Mouse (Mus musculus): ENCODE data around the gene Polr1a. TPM values are rescaled to one million over a fixed set of nuclear protein-coding genes. Genes with fewer than 3 reads are reported as not detected.

Polr1a gene
- polyA plus RNA-seq, 1 experiment from 2014 or later = 30.1 TPM

GRCm38 (mm10) chr6:71981450-71981849, 72.6 kb downstream of the Polr1a start:
- peaks cover 11% of the 10 kb centered on the region; the same call in 1 of the 2 replicates for H3K4me1 ChIP-seq
- no peaks in the 10 kb centered on the region for H3K27me3 ChIP-seq
- no peak overlapping the region for H3K4me2 ChIP-seq (replicated peaks)
- peaks cover 44% of the 10 kb centered on the region for H3K36me3 ChIP-seq
- H3K27ac ChIP-seq (replicated peaks) = no peak overlapping the region
- 84% methylated on average over 4 of the region's 4 CpGs for WGBS
- no peak overlapping the region for H3K9ac ChIP-seq
- H3K9me3 ChIP-seq (replicated peaks) = no peaks in the 10 kb centered on the region
- no peak overlapping the region for H3K4me3 ChIP-seq (replicated peaks)
- no peak for ATAC-seq (ENCODE audit: insufficient number of reproducible peaks, low FRiP score, low TSS enrichment, low read depth)

DNA sequence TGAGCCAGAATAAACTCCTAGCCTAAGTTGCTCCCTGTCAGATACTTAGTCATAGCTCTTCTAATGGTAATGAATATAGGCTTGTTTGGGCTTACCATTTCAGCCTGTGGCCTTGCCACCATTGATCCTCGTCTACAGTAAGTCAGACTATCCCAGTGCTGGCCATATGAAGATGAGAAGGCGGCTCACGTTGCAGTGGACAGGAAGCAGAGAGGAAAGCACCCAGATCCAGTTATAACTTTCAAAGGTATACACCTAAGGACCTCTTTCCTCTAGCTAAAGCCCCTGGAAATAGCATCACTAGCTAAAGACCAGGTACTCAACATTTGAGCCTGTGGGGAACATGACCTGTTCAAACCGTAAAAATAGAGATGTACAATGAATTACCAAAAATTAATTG, 77.1 kb downstream of the Polr1a start:
- H3K27ac ChIP-seq (replicated peaks) = no peak overlapping the region
- 85% methylated on average over 4 of the region's 4 CpGs for WGBS
- H3K9ac ChIP-seq = no peak overlapping the region
- H3K4me1 ChIP-seq = peaks cover 29% of the 10 kb centered on the region
- no peak overlapping the region for H3K4me3 ChIP-seq (replicated peaks)
- no peaks in the 10 kb centered on the region for H3K9me3 ChIP-seq (replicated peaks)
- no peak overlapping the region for H3K4me2 ChIP-seq (replicated peaks)
- H3K27me3 ChIP-seq = no peaks in the 10 kb centered on the region
- ATAC-seq (ENCODE audit: insufficient number of reproducible peaks, low FRiP score, low TSS enrichment, low read depth) = no peak
- 0 out of 2 replicates have a peak, but pooled peaks cover 5% of the 10 kb centered on the region for H3K36me3 ChIP-seq

- Histone ChIP-seq H3K4me3 (replicated peaks) (no peak overlapping the region), H3K4me2 (replicated peaks) (no peak overlapping the region), H3K9ac (no peak overlapping the region), H3K27me3 (no peaks in the 10 kb centered on the region), H3K36me3 (no peaks in the 10 kb centered on the region), H3K9me3 (replicated peaks) (no peaks in the 10 kb centered on the region), H3K27ac (replicated peaks) (no peak overlapping the region), H3K4me1 (peaks cover 42% of the 10 kb centered on the region)
- WGBS = 51% methylated on average over 7 of the region's 7 CpGs
- no peak for ATAC-seq (ENCODE audit: insufficient number of reproducible peaks, low FRiP score, low TSS enrichment, low read depth)
These were observed 78.8 kb downstream of the Polr1a start for GRCm38 (mm10) chr6:71987546-71988248.

- H3K4me2 ChIP-seq (replicated peaks) = peak overlapping the region; percentile 27
- peak; percentile 78 for ATAC-seq (ENCODE audit: insufficient number of reproducible peaks, low FRiP score, low TSS enrichment, low read depth)
- no peak overlapping the region for H3K4me3 ChIP-seq (replicated peaks)
- 10% methylated on average over 8 of the region's 8 CpGs for WGBS
- H3K27ac ChIP-seq (replicated peaks) = peak overlapping the region; percentile 89
- peaks cover 42% of the 10 kb centered on the region for H3K4me1 ChIP-seq
- H3K36me3 ChIP-seq = no peaks in the 10 kb centered on the region
- H3K27me3 ChIP-seq = no peaks in the 10 kb centered on the region
- no peaks in the 10 kb centered on the region for H3K9me3 ChIP-seq (replicated peaks)
- no peak overlapping the region for H3K9ac ChIP-seq
These were observed 80.9 kb downstream of the Polr1a start for GRCm38 (mm10) chr6:71989647-71990351.

DNA sequence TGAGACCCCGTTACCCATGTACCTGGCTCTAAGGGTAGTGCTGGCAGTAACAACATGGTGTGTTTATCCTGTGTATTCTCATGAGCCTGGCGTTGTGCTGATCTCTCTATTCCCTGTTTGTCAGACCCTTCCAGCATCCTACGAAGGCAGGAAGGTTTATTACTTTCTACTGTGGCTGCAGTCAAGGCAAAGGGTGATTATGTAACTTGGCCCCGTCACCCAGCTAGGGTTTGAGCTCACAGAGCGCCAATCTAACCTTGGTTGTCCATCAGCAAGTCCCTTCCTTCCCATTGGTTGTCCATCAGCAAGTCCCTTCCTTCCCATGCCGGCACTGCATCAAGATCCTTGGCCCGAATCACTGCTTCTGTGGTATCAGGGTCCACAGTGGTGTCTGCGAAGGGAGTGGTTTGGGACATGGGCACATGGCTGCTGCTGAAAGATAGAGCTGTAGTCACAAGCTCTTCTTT, 81.6 kb downstream of the Polr1a start:
- Histone ChIP-seq H3K9ac (no peak overlapping the region), H3K4me3 (replicated peaks) (no peak overlapping the region), H3K4me1 (peaks cover 42% of the 10 kb centered on the region), H3K36me3 (no peaks in the 10 kb centered on the region), H3K4me2 (replicated peaks) (peak overlapping the region; percentile 27; the same call in 1 of the 2 replicates), H3K27ac (replicated peaks) (peak overlapping the region; percentile 89), H3K9me3 (replicated peaks) (no peaks in the 10 kb centered on the region), H3K27me3 (no peaks in the 10 kb centered on the region)
- 49% methylated on average over 8 of the region's 8 CpGs for WGBS
- no peak for ATAC-seq (ENCODE audit: insufficient number of reproducible peaks, low FRiP score, low TSS enrichment, low read depth)

GRCm38 (mm10) chr6:71991190-71991932, 82.5 kb downstream of the Polr1a start:
- Histone ChIP-seq H3K36me3 (no peaks in the 10 kb centered on the region), H3K27me3 (no peaks in the 10 kb centered on the region), H3K27ac (replicated peaks) (0 out of 2 replicates have a peak overlapping the region, but pooled peaks have one; percentile 89), H3K4me3 (replicated peaks) (no peak overlapping the region), H3K9ac (no peak overlapping the region), H3K4me2 (replicated peaks) (no peak overlapping the region), H3K9me3 (replicated peaks) (0 out of 2 replicates have a peak, but pooled peaks cover under 1% of the 10 kb centered on the region), H3K4me1 (peaks cover 42% of the 10 kb centered on the region)
- ATAC-seq (ENCODE audit: insufficient number of reproducible peaks, low FRiP score, low TSS enrichment, low read depth) = no peak
- 61% methylated on average over 8 of the region's 8 CpGs for WGBS

DNA sequence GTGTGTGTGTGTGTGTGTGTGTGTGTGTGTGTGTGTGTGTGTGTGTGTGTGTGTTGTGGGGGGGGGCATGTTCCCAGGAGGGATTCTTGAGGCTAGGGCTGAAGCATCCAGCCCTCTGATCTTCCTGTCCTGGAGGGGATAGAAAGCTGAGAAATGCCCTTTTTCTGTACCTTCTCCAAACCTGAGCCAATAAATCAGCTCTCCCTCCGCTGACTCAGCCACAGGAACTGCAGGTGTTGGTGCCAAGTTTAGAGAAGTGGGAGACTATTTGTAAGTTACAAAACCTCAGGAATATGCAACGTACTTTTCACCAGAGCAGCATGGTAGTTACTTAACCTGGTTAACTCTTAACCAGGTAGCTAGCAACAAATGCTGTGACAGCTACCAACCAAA, 83.1 kb downstream of the Polr1a start:
- peaks cover 42% of the 10 kb centered on the region for H3K4me1 ChIP-seq
- WGBS = 54% methylated on average over 2 of the region's 2 CpGs
- peaks cover 4% of the 10 kb centered on the region; the same call in 1 of the 2 replicates for H3K9me3 ChIP-seq (replicated peaks)
- H3K27ac ChIP-seq (replicated peaks) = 0 out of 2 replicates have a peak overlapping the region, but pooled peaks have one; percentile 89
- H3K9ac ChIP-seq = no peak overlapping the region
- no peak overlapping the region for H3K4me3 ChIP-seq (replicated peaks)
- H3K36me3 ChIP-seq = no peaks in the 10 kb centered on the region
- ATAC-seq (ENCODE audit: insufficient number of reproducible peaks, low FRiP score, low TSS enrichment, low read depth) = no peak
- no peaks in the 10 kb centered on the region for H3K27me3 ChIP-seq
- no peak overlapping the region for H3K4me2 ChIP-seq (replicated peaks)

- 80% methylated on average over 4 of the region's 4 CpGs for WGBS
- Histone ChIP-seq H3K36me3 (no peaks in the 10 kb centered on the region), H3K9me3 (replicated peaks) (peaks cover 4% of the 10 kb centered on the region; the same call in 1 of the 2 replicates), H3K4me1 (peaks cover 32% of the 10 kb centered on the region), H3K27me3 (no peaks in the 10 kb centered on the region), H3K4me2 (replicated peaks) (no peak overlapping the region), H3K4me3 (replicated peaks) (no peak overlapping the region), H3K27ac (replicated peaks) (no peak overlapping the region), H3K9ac (no peak overlapping the region)
- ATAC-seq (ENCODE audit: insufficient number of reproducible peaks, low FRiP score, low TSS enrichment, low read depth) = no peak
These were observed 85.2 kb downstream of the Polr1a start for GRCm38 (mm10) chr6:71994004-71994403.

DNA sequence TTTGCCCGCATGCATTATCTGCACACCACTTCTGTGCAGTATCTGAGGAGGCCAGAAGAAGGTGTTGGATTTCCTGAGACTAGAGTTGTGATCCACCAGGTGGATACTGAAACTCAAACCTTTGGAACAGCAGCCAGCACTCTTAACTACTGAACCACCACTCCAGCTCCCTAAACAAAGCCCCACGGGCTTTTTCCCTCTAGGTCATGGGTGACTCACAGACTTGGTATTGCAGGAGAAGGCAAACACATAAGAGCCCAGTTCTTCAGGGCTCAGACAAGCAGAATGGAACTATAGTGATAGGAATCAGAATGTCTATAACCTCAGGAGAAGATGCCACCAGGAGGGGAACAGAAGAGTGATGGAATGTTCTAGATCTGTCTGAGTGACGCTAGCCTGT, 86.2 kb downstream of the Polr1a start:
- no peak for ATAC-seq (ENCODE audit: insufficient number of reproducible peaks, low FRiP score, low TSS enrichment, low read depth)
- peaks cover 21% of the 10 kb centered on the region for H3K4me1 ChIP-seq
- H3K9ac ChIP-seq = no peak overlapping the region
- peaks cover 4% of the 10 kb centered on the region; the same call in 1 of the 2 replicates for H3K9me3 ChIP-seq (replicated peaks)
- no peaks in the 10 kb centered on the region for H3K27me3 ChIP-seq
- H3K4me2 ChIP-seq (replicated peaks) = no peak overlapping the region
- no peak overlapping the region for H3K4me3 ChIP-seq (replicated peaks)
- H3K36me3 ChIP-seq = no peaks in the 10 kb centered on the region
- no peak overlapping the region for H3K27ac ChIP-seq (replicated peaks)
- WGBS = 77% methylated on average over 3 of the region's 3 CpGs

- no peak overlapping the region for H3K9ac ChIP-seq
- 83% methylated on average over 1 of the region's 1 CpGs for WGBS
- H3K4me3 ChIP-seq (replicated peaks) = no peak overlapping the region
- no peak overlapping the region for H3K27ac ChIP-seq (replicated peaks)
- no peak overlapping the region for H3K4me2 ChIP-seq (replicated peaks)
- H3K4me1 ChIP-seq = peaks cover 2% of the 10 kb centered on the region; the same call in 1 of the 2 replicates
- H3K9me3 ChIP-seq (replicated peaks) = peaks cover 4% of the 10 kb centered on the region; the same call in 1 of the 2 replicates
- H3K27me3 ChIP-seq = no peaks in the 10 kb centered on the region
- H3K36me3 ChIP-seq = no peaks in the 10 kb centered on the region
- no peak for ATAC-seq (ENCODE audit: insufficient number of reproducible peaks, low FRiP score, low TSS enrichment, low read depth)
These were observed 88.4 kb downstream of the Polr1a start for GRCm38 (mm10) chr6:71997215-71997614.
